Mouse (Mus musculus) liver, embryonic 14.5 days (tissue): ENCODE data around the gene Slc35c2.

Experiments
- CTCF ChIP-seq: IDR thresholded peaks from 2 replicates; pipeline ENCODE4 v1.5.1; 2016; ENCODE audit warnings: antibody characterized with exemption, low read depth, control low read depth
- EP300 ChIP-seq: IDR thresholded peaks from 2 replicates; pipeline ENCODE4 v1.6.1; 2016; ENCODE audit warnings: antibody characterized with exemption, low read depth

DNA sequence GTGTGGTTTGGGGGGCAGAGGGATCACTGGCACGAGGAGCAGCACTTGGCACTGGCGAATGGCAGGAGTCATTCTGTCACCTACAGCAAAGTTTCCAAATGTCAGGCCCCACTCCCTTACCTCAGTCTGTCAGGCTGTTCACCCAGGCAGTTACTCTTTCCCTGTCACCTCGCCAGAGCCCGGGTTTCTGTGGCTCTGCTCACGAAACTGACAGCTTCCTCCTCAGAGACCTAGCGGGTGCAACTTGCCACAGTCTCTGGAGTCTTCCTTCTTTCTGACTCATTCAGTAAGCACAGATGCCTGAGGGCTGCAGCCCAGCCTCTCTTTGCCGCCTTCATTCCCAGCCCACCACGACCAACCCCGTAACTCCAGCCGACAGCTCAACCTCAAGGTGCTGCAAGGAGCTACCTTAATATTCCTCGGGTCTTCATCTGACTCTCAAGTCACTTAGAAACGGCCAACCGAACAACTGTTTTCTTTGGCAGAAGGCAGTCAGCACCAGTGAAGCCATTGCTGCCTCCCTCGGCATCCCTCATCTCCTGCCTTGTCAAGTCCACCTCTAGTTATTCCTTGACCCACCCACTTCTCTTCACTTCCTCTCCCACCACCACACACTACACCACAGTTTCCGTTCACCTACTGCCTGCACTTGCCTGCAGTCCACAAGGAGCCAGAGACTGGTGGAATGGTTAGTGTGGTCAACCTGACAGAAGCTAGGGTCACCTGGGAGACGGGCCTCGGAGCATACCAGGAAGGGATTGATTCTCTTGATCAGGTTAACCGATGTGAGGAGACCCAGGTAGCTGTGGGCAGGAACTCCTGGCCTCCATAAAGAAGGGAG, 1.1 kb downstream of the Slc35c2 start:
- TF ChIP-seq CTCF = no peak
- no peak for TF ChIP-seq EP300
